Mouse (Mus musculus): ENCODE results near the gene Acr.

The Acr gene

GRCm38 (mm10) chr15:89622959-89623625, 55.0 kb downstream of the Acr start:
- DNase-seq = no peak

DNA sequence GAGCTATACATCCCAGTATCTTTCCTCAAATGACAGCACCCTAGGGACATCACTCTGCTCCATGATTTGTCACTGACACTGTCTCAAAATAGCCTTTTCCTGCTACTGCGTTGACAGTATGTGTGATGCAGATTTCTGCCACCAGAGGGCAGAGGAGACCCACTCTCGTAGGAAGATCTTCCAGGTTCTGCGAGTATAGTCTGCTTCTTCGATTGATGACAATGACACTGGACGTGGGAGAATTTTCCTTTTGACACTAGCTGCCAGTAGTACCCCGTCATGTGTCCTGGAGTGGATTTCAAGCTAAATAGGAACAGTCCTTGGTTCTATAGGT, 55.5 kb downstream of the Acr start:
- DNase-seq = peak; percentile 30 to 61

Measured in lung, postnatal 4 days (tissue).